Mouse (Mus musculus): ENCODE data around the gene Tmbim6.

- TF ChIP-seq ZC3H11A (IDR thresholded peaks at IDR 0.05; ENCODE audit: borderline replicate concordance, low read depth, low read length) (no peak), HCFC1 (IDR thresholded peaks at IDR 0.05; ENCODE audit: borderline replicate concordance, insufficient read depth, low read length) (no peak)
These were observed 24.3 kb downstream of the Tmbim6 start for GRCm38 (mm10) chr15:99416957-99417356.

All from ES-E14 (cell line).